Mouse (Mus musculus): Measurements from ENCODE around the gene Gm45233. TPM values are rescaled to one million over a fixed set of nuclear protein-coding genes. Genes with fewer than 3 reads are reported as not detected.

Gene Gm45233
- polyA plus RNA-seq, 1 experiment from 2014 or later: 0.23 TPM

DNA sequence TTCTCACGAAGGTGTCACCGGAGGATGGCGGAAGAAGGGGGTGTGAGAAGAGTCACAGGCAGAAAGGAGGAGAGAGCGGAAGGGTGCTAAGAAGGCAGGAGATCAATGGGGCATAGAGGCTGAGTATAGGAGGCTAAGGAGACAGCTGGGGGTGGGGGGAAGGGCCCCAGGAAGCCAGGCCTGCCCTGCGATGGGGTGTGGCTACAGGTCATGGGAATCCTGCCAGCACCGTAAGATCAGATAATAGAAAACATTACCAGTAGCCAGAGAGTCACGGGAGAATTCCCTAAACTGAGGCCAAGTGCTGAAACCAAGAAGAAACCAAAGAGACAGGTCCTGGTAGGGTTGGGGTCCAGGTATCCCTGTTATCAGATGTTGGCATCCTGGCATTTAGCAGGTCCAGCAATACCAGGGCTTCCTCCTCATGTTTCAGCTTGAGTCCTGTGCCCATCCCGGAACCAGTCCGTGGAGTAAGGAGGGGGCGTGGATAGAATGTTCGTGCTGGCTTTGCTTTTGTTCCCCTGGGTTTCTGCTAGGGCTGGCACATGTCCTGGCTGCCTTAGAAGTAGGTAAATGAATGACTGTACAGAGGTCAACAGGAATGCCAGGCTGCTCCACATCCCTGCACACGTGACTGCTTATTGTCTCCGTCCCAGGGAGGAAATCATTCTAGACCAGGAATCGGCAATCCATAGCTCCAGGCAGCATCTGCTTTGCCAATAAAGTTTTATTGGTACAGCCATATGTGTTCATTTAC is 9.8 kb downstream of the Gm45233 start:
- H3K27me3 ChIP-seq (replicated peaks; ENCODE audit: control insufficient read depth, insufficient read depth, low read length): no peaks in the 10 kb centered on the region
- H3K36me3 ChIP-seq (ENCODE audit: control insufficient read depth, insufficient read depth): peaks cover 64% of the 10 kb centered on the region
- WGBS: 69% methylated on average over 14 of the region's 14 CpGs
- H3K9ac ChIP-seq (ENCODE audit: low read depth, low read length): no peak overlapping the region
- H3K4me1 ChIP-seq (replicated peaks; ENCODE audit: control insufficient read depth, insufficient read depth, low read length): peaks cover 6% of the 10 kb centered on the region; the same call in 1 of the 2 replicates
- TF ChIP-seq CTCF (IDR thresholded peaks at IDR 0.05; ENCODE audit: low read depth): no peak
- peak; percentile 78 for ATAC-seq
- H3K9me3 ChIP-seq (ENCODE audit: control insufficient read depth): no peaks in the 10 kb centered on the region
- H3K27ac ChIP-seq (ENCODE audit: low read depth, low read length): peak overlapping the region; percentile 75
- no peak overlapping the region for H3K4me3 ChIP-seq (ENCODE audit: low read depth, low read length)
- no peak overlapping the region for H3K4me2 ChIP-seq (replicated peaks; ENCODE audit: low read depth)

DNA sequence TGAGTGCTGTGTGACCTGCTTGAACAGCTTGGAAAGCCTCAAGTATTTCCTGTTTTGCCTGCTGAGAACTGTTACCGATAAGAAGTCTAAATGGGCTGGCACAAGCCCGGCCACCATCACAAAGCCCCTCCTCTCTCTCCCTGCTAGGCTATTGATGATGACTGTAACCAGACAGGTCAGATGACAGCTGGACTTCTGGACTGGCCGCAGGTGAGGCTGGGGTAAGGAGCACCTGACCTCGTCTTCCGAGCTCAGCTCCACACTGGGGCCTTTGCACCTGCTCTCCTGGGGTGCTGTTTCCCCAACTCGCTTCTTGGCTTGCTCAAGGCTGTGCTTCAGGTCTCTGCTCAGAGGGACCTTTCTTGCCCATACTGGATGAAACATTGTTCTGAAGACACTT is 10.4 kb downstream of the Gm45233 start:
- no peak overlapping the region for H3K4me2 ChIP-seq (replicated peaks; ENCODE audit: low read depth)
- WGBS: 72% methylated on average over 6 of the region's 6 CpGs
- no peak for TF ChIP-seq CTCF (IDR thresholded peaks at IDR 0.05; ENCODE audit: low read depth)
- no peaks in the 10 kb centered on the region for H3K9me3 ChIP-seq (ENCODE audit: control insufficient read depth)
- ATAC-seq: peak; percentile 81
- H3K27me3 ChIP-seq (replicated peaks; ENCODE audit: control insufficient read depth, insufficient read depth, low read length): no peaks in the 10 kb centered on the region
- peaks cover 64% of the 10 kb centered on the region for H3K36me3 ChIP-seq (ENCODE audit: control insufficient read depth, insufficient read depth)
- no peak overlapping the region for H3K4me3 ChIP-seq (ENCODE audit: low read depth, low read length)
- peak overlapping the region; percentile 60 for H3K27ac ChIP-seq (ENCODE audit: low read depth, low read length)
- no peak overlapping the region for H3K9ac ChIP-seq (ENCODE audit: low read depth, low read length)
- peaks cover 6% of the 10 kb centered on the region; the same call in 1 of the 2 replicates for H3K4me1 ChIP-seq (replicated peaks; ENCODE audit: control insufficient read depth, insufficient read depth, low read length)

DNA sequence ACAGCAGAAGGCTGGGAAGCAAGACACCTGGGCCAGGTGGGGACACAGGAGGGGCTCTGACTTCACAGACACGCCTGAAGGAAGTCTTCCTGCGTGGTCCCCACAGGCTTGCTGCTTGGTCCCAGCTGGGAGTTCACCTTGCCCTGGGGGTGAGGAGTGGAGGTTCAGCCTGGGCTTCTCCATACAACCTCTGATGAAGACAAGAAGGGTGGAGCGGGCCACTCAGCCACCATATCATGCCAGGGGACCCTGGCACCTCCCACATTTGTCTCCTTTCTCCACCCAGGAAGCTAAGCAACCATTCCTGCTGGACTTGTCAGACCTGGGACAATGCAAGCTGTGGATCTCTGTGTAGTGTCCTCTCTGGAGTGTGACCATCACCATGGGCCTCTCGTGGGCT is 18.9 kb downstream of the Gm45233 start, which contains the start of gene Vsig10l:
Vsig10l (plus strand) TSS at position 301 of the 400 bp plus-strand sequence.
- no peaks in the 10 kb centered on the region for H3K27me3 ChIP-seq (replicated peaks; ENCODE audit: control insufficient read depth, insufficient read depth, low read length)
- no peaks in the 10 kb centered on the region for H3K9me3 ChIP-seq (ENCODE audit: control insufficient read depth)
- peaks cover 4% of the 10 kb centered on the region; the same call in 1 of the 2 replicates for H3K36me3 ChIP-seq (ENCODE audit: control insufficient read depth, insufficient read depth)
- ATAC-seq: no peak
- H3K9ac ChIP-seq (ENCODE audit: low read depth, low read length): no peak within 1 kb of the TSS
- no peaks in the 10 kb centered on the region for H3K4me1 ChIP-seq (replicated peaks; ENCODE audit: control insufficient read depth, insufficient read depth, low read length)
- no peak for TF ChIP-seq CTCF (IDR thresholded peaks at IDR 0.05; ENCODE audit: low read depth)
- no peak within 1 kb of the TSS for H3K4me2 ChIP-seq (replicated peaks; ENCODE audit: low read depth)
- H3K27ac ChIP-seq (ENCODE audit: low read depth, low read length): no peak within 1 kb of the TSS
- WGBS: 63% methylated on average over 4 of the region's 4 CpGs
- H3K4me3 ChIP-seq (ENCODE audit: low read depth, low read length): no peak within 1 kb of the TSS

DNA sequence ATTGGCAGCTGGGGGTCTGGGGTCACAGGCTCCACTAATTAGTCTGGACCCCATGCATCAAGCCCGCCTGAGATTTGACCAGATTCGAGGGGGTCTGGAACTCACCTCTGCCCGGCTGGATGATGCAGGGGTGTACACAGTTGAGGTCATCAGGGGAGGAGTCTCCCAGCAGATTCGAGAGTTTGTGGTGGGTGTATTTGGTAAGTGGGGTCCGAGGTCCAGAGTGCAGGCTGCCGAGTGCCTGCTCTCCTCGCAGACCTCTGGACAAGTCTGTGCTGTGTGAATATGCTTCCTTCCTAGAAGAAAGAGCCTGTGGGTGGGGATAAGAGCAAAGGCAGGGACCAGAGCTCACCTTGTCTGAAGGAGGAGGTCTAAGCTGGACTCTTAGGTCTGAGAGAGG is 20.0 kb downstream of the Gm45233 start:
- no peak for TF ChIP-seq CTCF (IDR thresholded peaks at IDR 0.05; ENCODE audit: low read depth)

DNA sequence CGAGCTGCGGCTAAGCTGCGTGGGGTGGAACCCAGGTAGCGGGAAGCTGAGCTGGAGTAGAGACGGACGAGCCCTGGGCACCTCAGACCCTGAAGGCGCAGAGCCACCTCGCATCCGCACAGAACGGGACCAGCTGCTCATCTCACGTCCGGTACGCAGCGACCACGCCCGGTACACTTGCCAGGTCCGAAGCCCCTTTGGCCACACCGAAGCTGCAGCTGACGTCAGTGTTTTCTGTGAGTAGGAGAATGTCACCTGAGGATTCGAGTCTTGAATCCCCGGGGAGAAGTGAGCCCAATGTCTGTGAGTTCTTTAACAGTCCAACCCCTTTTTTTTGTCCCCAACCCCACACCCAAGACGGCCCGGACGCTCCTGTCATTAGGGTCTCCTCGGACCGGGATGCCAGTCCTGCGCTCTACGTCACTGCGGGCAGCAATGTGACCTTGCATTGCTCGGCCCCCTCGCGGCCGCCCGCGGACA is 21.0 kb downstream of the Gm45233 start:
- no peak overlapping the region for H3K27ac ChIP-seq (ENCODE audit: low read depth, low read length)
- peak overlapping the region; percentile 97 for H3K4me2 ChIP-seq (replicated peaks; ENCODE audit: low read depth)
- peak; percentile 31; the same call in 1 of the 2 replicates for ATAC-seq
- H3K9ac ChIP-seq (ENCODE audit: low read depth, low read length): peak overlapping the region; percentile 51
- no peaks in the 10 kb centered on the region for H3K4me1 ChIP-seq (replicated peaks; ENCODE audit: control insufficient read depth, insufficient read depth, low read length)
- no peaks in the 10 kb centered on the region for H3K27me3 ChIP-seq (replicated peaks; ENCODE audit: control insufficient read depth, insufficient read depth, low read length)
- H3K9me3 ChIP-seq (ENCODE audit: control insufficient read depth): no peaks in the 10 kb centered on the region
- no peak; the same call in 1 of the 2 replicates for TF ChIP-seq CTCF (IDR thresholded peaks at IDR 0.05; ENCODE audit: low read depth)
- no peaks in the 10 kb centered on the region for H3K36me3 ChIP-seq (ENCODE audit: control insufficient read depth, insufficient read depth)
- H3K4me3 ChIP-seq (ENCODE audit: low read depth, low read length): peak overlapping the region; percentile 51
- WGBS: 7% methylated on average over 35 of the region's 35 CpGs

More for the DNA sequence above, 20.0 kb downstream of the Gm45233 start:
- 78% methylated on average over 7 of the region's 7 CpGs for WGBS
- no peaks in the 10 kb centered on the region for H3K9me3 ChIP-seq (ENCODE audit: control insufficient read depth)
- no peak overlapping the region for H3K27ac ChIP-seq (ENCODE audit: low read depth, low read length)
- no peaks in the 10 kb centered on the region for H3K4me1 ChIP-seq (replicated peaks; ENCODE audit: control insufficient read depth, insufficient read depth, low read length)
- no peaks in the 10 kb centered on the region for H3K36me3 ChIP-seq (ENCODE audit: control insufficient read depth, insufficient read depth)
- ATAC-seq: no peak
- H3K4me2 ChIP-seq (replicated peaks; ENCODE audit: low read depth): no peak overlapping the region
- H3K4me3 ChIP-seq (ENCODE audit: low read depth, low read length): no peak overlapping the region
- no peaks in the 10 kb centered on the region for H3K27me3 ChIP-seq (replicated peaks; ENCODE audit: control insufficient read depth, insufficient read depth, low read length)
- H3K9ac ChIP-seq (ENCODE audit: low read depth, low read length): no peak overlapping the region

DNA sequence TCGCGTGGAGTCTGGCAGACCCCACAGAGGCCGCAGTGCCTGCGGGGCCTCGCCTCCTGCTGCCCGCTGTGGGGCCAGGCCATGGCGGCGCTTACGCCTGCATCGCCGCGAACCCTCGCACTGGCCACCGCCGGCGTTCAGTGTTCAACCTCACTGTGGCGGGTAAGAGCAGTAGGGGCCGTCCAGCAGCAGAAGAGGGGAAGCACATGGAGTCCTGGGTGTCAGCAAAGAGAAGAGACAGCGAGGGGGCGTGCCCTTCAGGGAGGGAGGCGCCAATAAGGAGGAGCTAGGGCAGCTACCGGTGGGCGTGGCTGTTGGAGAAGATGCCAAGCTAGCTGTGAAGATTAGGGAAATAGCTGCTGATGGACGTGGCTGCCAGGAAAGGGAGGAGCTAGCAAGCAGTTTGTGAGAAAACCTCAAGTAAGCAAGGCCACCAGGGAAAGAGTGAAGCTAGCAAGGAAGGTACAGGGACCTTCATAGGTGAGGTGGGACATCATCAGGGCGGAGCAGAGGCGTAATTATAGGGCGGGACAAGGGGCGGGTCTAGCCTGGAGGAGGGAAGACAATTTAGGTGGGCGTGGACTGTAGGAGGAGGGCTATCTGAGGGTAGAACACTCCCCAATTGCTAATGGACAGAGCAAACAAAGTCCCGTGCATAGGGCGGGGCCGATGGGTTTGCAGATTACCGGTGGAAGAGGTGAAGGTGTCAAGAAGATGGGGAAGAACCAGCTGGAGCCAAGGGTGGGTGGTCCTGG is 21.6 kb downstream of the Gm45233 start:
- H3K4me2 ChIP-seq (replicated peaks; ENCODE audit: low read depth): peak overlapping the region; percentile 97
- 1% methylated on average over 33 of the region's 33 CpGs for WGBS
- H3K27ac ChIP-seq (ENCODE audit: low read depth, low read length): no peak overlapping the region; the same call in 1 of the 2 replicates
- no peaks in the 10 kb centered on the region; the same call in 1 of the 2 replicates for H3K36me3 ChIP-seq (ENCODE audit: control insufficient read depth, insufficient read depth)
- H3K27me3 ChIP-seq (replicated peaks; ENCODE audit: control insufficient read depth, insufficient read depth, low read length): no peaks in the 10 kb centered on the region
- peak; percentile 83 for ATAC-seq
- no peaks in the 10 kb centered on the region for H3K4me1 ChIP-seq (replicated peaks; ENCODE audit: control insufficient read depth, insufficient read depth, low read length)
- H3K9ac ChIP-seq (ENCODE audit: low read depth, low read length): peak overlapping the region; percentile 51
- TF ChIP-seq CTCF (IDR thresholded peaks at IDR 0.05; ENCODE audit: low read depth): peak; percentile 62
- H3K9me3 ChIP-seq (ENCODE audit: control insufficient read depth): no peaks in the 10 kb centered on the region
- H3K4me3 ChIP-seq (ENCODE audit: low read depth, low read length): peak overlapping the region; percentile 51

Measured in intestine, postnatal 0 days (tissue).